ENCODE assay signal across 12 mouse cellular contexts in genomic region chr6:50977381-50977780, GRCm38 (mm10).
A peak's percentile ranks its signal among the peaks of the same experiment; 100 is the strongest.
DNase-seq lines count a peak whose midpoint lies in the region; ATAC-seq lines count a peak whose summit lies in the region.
"Had no signal": no experiment of that assay in that cellular context is flagged by ENCODE, and none has a peak within 500 bp of the region (broad histone marks: within the 10 kb centered on the region; RNA-seq: fewer than 3 reads in every experiment).

No protein-coding gene starts in this region.

- ATAC-seq in heart, embryonic 11.5 days (replicated peaks; ENCODE audit: insufficient number of reproducible peaks, low FRiP score, low TSS enrichment), result no peak
- no peak for ATAC-seq in limb, embryonic 12.5 days (ENCODE audit: insufficient number of reproducible peaks, insufficient read depth, low FRiP score, low TSS enrichment, low read depth)
- no peak for ATAC-seq in CD4-positive, CD25-positive, alpha-beta regulatory T cell, adult 4 months
- ATAC-seq: hindbrain, embryonic 16.5 days had no signal

- H3K27ac ChIP-seq in heart, embryonic 10.5 days, result peak overlapping the region; percentile 13
- H3K27ac ChIP-seq in heart, embryonic 11.5 days (ENCODE audit: low read depth, low read length), result no peak overlapping the region
- 0 out of 2 replicates have a peak overlapping the region, but pooled peaks have one; percentile 7 for H3K27ac ChIP-seq in limb, embryonic 12.5 days
- H3K27ac ChIP-seq: limb, embryonic 13.5 days had no signal

- peaks cover 59% of the 10 kb centered on the region for H3K4me1 ChIP-seq in heart, embryonic 10.5 days
- H3K4me1 ChIP-seq in heart, embryonic 11.5 days (ENCODE audit: control insufficient read depth, insufficient read depth, low read length), result peaks cover 24% of the 10 kb centered on the region
- peaks cover 59% of the 10 kb centered on the region for H3K4me1 ChIP-seq in limb, embryonic 12.5 days (replicated peaks)

- DNase-seq in heart, embryonic 10.5 days (ENCODE audit: low spot score), result no peak
- DNase-seq in embryo, embryonic 10.5 days (ENCODE audit: low spot score), result peak; percentile 66
- peak; percentile 22 for DNase-seq in kidney, adult 11 months
- no peak for DNase-seq in urinary bladder, adult 2 months (ENCODE audit: low spot score)
- no peak for DNase-seq in layer of hippocampus, postnatal 14 days (ENCODE audit: low spot score in 2 of 2)
- DNase-seq: gastrocnemius, postnatal 14 days had no signal

- H3K27me3 ChIP-seq in heart, embryonic 10.5 days (ENCODE audit: insufficient read depth, poor library complexity, severe bottlenecking), result no peaks in the 10 kb centered on the region
- no peaks in the 10 kb centered on the region for H3K27me3 ChIP-seq in heart, embryonic 11.5 days (ENCODE audit: control insufficient read depth, insufficient read depth, low read length)
- no peaks in the 10 kb centered on the region for H3K27me3 ChIP-seq in limb, embryonic 12.5 days

- no peaks in the 10 kb centered on the region for H3K9me3 ChIP-seq in heart, embryonic 10.5 days
- H3K9me3 ChIP-seq in heart, embryonic 11.5 days (replicated peaks; ENCODE audit: control insufficient read depth, low read length), result no peaks in the 10 kb centered on the region
- no peaks in the 10 kb centered on the region for H3K9me3 ChIP-seq in limb, embryonic 12.5 days
- H3K9me3 ChIP-seq: limb, embryonic 13.5 days had no signal

- WGBS in heart, embryonic 10.5 days, result 26% methylated on average over 8 of the region's 8 CpGs
- WGBS in heart, embryonic 11.5 days (ENCODE audit: insufficient replicate concordance), result 27% methylated on average over 8 of the region's 8 CpGs
- WGBS in limb, embryonic 12.5 days, result 10% methylated on average over 8 of the region's 8 CpGs

- H3K9ac ChIP-seq in heart, embryonic 11.5 days (ENCODE audit: low read depth, low read length), result no peak overlapping the region; the same call in 1 of the 2 replicates
- H3K9ac ChIP-seq in limb, embryonic 12.5 days (replicated peaks), result no peak overlapping the region
- H3K9ac ChIP-seq: limb, embryonic 13.5 days had no signal

- H3K4me2 ChIP-seq in heart, embryonic 11.5 days, result no peak overlapping the region
- H3K4me2 ChIP-seq in limb, embryonic 12.5 days, result no peak overlapping the region
- H3K4me2 ChIP-seq: limb, embryonic 13.5 days; midbrain, embryonic 11.5 days had no signal

- H3K4me3 ChIP-seq in heart, embryonic 10.5 days, result no peak overlapping the region
- no peak overlapping the region for H3K4me3 ChIP-seq in heart, embryonic 11.5 days (ENCODE audit: low read depth, low read length)
- H3K4me3 ChIP-seq in limb, embryonic 12.5 days (replicated peaks), result no peak overlapping the region
- H3K4me3 ChIP-seq: limb, embryonic 13.5 days had no signal

- no peaks in the 10 kb centered on the region for H3K36me3 ChIP-seq in heart, embryonic 10.5 days
- H3K36me3 ChIP-seq in heart, embryonic 11.5 days (ENCODE audit: control insufficient read depth, insufficient read depth, low read length), result no peaks in the 10 kb centered on the region
- no peaks in the 10 kb centered on the region for H3K36me3 ChIP-seq in limb, embryonic 12.5 days
- H3K36me3 ChIP-seq: limb, embryonic 13.5 days had no signal

Comparison
In these comparisons a context has a peak if more than half of its experiments do, and no peak if none do; other contexts are left out.
1. DNase-seq: peak in embryo, embryonic 10.5 days (single experiment) and kidney, adult 11 months (single experiment); none in heart, embryonic 10.5 days (single experiment), urinary bladder, adult 2 months (single experiment) and layer of hippocampus, postnatal 14 days (0 of 2).